Comparison of ENCODE assay signal across 14 mouse cellular contexts in the genomic region with DNA sequence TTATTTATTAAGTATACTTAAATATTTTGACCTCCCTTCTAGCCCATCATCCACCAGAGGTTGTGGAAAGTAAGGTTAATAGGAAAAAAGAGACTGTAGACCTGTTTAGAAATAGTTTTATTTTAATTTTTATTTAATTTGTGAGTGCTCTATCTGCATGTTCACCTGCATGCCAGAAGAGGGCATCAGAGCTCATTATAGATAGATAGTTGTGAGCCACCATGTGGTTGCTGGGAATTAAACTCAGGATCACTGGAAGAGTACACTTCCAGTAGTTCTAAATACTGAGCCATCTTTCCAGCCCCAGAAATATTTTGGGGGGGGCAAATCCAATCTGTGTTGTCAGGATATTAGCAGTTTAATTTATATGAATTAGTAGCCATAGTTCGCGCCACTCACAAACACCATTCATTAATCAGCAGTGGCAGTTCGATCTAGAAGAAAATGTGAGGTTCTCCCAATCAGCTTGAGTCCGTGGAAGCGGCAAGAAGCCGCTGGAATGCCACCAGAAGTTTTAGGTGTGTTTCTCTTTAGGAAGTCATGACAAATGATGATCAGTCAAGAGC. TPM values are rescaled to one million over a fixed set of nuclear protein-coding genes. Genes with fewer than 3 reads are reported as not detected.
DNase-seq lines count a peak whose midpoint lies in the region; ATAC-seq lines count a peak whose summit lies in the region.
"Had no signal": no experiment of that assay in that cellular context is flagged by ENCODE, and none has a peak within 500 bp of the region (broad histone marks: within the 10 kb centered on the region; RNA-seq: fewer than 3 reads in every experiment).

No protein-coding gene starts in this region.

- ATAC-seq in kidney, embryonic 14.5 days (ENCODE audit: low FRiP score, low TSS enrichment), result no peak
- ATAC-seq in forebrain, embryonic 15.5 days (replicated peaks), result no peak

- no peak overlapping the region for H3K4me3 ChIP-seq in kidney, embryonic 14.5 days (ENCODE audit: low read length)
- no peak overlapping the region for H3K4me3 ChIP-seq in forebrain, embryonic 15.5 days
- H3K4me3 ChIP-seq: embryonic facial prominence, embryonic 10.5 days; hindbrain, embryonic 12.5 days; megakaryocyte, embryonic 14.5 days; neural tube, embryonic 13.5 days had no signal

- no peak overlapping the region for H3K4me2 ChIP-seq in kidney, embryonic 14.5 days (replicated peaks; ENCODE audit: low read depth, low read length)
- no peak overlapping the region for H3K4me2 ChIP-seq in forebrain, embryonic 15.5 days (replicated peaks)
- H3K4me2 ChIP-seq: hindbrain, embryonic 12.5 days; neural tube, embryonic 13.5 days had no signal

- no peak overlapping the region for H3K9ac ChIP-seq in kidney, embryonic 14.5 days (ENCODE audit: low read depth, low read length)
- H3K9ac ChIP-seq in forebrain, embryonic 15.5 days (replicated peaks), result no peak overlapping the region
- H3K9ac ChIP-seq: hindbrain, embryonic 12.5 days; neural tube, embryonic 13.5 days had no signal

- no peak overlapping the region for H3K27ac ChIP-seq in kidney, embryonic 14.5 days (ENCODE audit: low read depth, low read length)
- H3K27ac ChIP-seq in forebrain, embryonic 15.5 days (replicated peaks), result no peak overlapping the region
- H3K27ac ChIP-seq: embryonic facial prominence, embryonic 10.5 days; hindbrain, embryonic 12.5 days; neural tube, embryonic 13.5 days had no signal

- H3K9me3 ChIP-seq in kidney, embryonic 14.5 days (ENCODE audit: control insufficient read depth, low read length), result peaks cover 5% of the 10 kb centered on the region; the same call in 1 of the 2 replicates
- H3K9me3 ChIP-seq in forebrain, embryonic 15.5 days, result no peaks in the 10 kb centered on the region

- H3K27me3 ChIP-seq in kidney, embryonic 14.5 days (ENCODE audit: control insufficient read depth, insufficient read depth, low read length), result no peaks in the 10 kb centered on the region
- H3K27me3 ChIP-seq in forebrain, embryonic 15.5 days, result no peaks in the 10 kb centered on the region
- H3K27me3 ChIP-seq: hindbrain, embryonic 12.5 days; neural tube, embryonic 13.5 days had no signal

- H3K36me3 ChIP-seq in kidney, embryonic 14.5 days (ENCODE audit: control insufficient read depth, insufficient read depth, low read length), result no peaks in the 10 kb centered on the region
- H3K36me3 ChIP-seq in forebrain, embryonic 15.5 days, result no peaks in the 10 kb centered on the region

- DNase-seq in adrenal gland, postnatal 10 days, result peak; percentile 10
- DNase-seq in adrenal gland, postnatal 36 days, result no peak
- DNase-seq in kidney, adult 9 months, result peak; percentile 53
- peak; percentile 40 for DNase-seq in retina, postnatal 1 day
- no peak for DNase-seq in retina, embryonic 14.5 days (ENCODE audit: low spot score)
- DNase-seq in urinary bladder, postnatal 4 days (ENCODE audit: low spot score in 2 of 2), result no peak
- DNase-seq: gastrocnemius, postnatal 36 days; thymus, adult 18-20 months had no signal

- H3K4me1 ChIP-seq in kidney, embryonic 14.5 days (ENCODE audit: control insufficient read depth, insufficient read depth, low read length), result peaks cover 4% of the 10 kb centered on the region; the same call in 1 of the 2 replicates
- peaks cover 10% of the 10 kb centered on the region for H3K4me1 ChIP-seq in forebrain, embryonic 15.5 days

- WGBS in kidney, embryonic 14.5 days, result 96% methylated on average over 6 of the region's 6 CpGs
- 98% methylated on average over 6 of the region's 6 CpGs for WGBS in forebrain, embryonic 15.5 days

RNA-seq across cellular contexts. Expression of a gene that starts 6.7 kb away (rescaled TPM):
- 1 to 10 TPM; 1.6 to 3.5 TPM for total RNA-seq in adrenal gland, postnatal 10 days (2021)
- 1 to 10 TPM; 1.7 to 1.9 TPM for total RNA-seq in adrenal gland, postnatal 36 days (2021)
- 124 and 166 TPM in 2 replicates for polyA plus RNA-seq in kidney, embryonic 14.5 days (2014; fragmentation: Nextera tagmentation; extraction: Ambion mirVana)
- 127 and 134 TPM in 2 replicates for polyA plus RNA-seq in forebrain, embryonic 15.5 days (2015; fragmentation: Nextera tagmentation; extraction: Ambion mirVana)

RNA-seq across cellular contexts. Expression of a gene that starts 13.6 kb away (rescaled TPM):
- total RNA-seq in adrenal gland, postnatal 10 days (2021), result 100 to 1,000 TPM in 1 of 2 experiments, 10 to 100 TPM in 1; 84.0 to 117 TPM
- 10 to 100 TPM; 68.0 to 75.3 TPM for total RNA-seq in adrenal gland, postnatal 36 days (2021)
- polyA plus RNA-seq in kidney, embryonic 14.5 days (2014; fragmentation: Nextera tagmentation; extraction: Ambion mirVana), result 10.8 and 15.4 TPM in 2 replicates
- polyA plus RNA-seq in forebrain, embryonic 15.5 days (2015; fragmentation: Nextera tagmentation; extraction: Ambion mirVana), result 75.8 and 78.7 TPM in 2 replicates

Comparison
In these comparisons a context has a peak if more than half of its experiments do, and no peak if none do; other contexts are left out.
1. DNase-seq: peak in adrenal gland, postnatal 10 days (single experiment), kidney, adult 9 months (single experiment) and retina, postnatal 1 day (single experiment); none in adrenal gland, postnatal 36 days (0 of 2), retina, embryonic 14.5 days (single experiment) and urinary bladder, postnatal 4 days (0 of 2).